ENCODE assay signal across 8 mouse cellular contexts in the genomic region with DNA sequence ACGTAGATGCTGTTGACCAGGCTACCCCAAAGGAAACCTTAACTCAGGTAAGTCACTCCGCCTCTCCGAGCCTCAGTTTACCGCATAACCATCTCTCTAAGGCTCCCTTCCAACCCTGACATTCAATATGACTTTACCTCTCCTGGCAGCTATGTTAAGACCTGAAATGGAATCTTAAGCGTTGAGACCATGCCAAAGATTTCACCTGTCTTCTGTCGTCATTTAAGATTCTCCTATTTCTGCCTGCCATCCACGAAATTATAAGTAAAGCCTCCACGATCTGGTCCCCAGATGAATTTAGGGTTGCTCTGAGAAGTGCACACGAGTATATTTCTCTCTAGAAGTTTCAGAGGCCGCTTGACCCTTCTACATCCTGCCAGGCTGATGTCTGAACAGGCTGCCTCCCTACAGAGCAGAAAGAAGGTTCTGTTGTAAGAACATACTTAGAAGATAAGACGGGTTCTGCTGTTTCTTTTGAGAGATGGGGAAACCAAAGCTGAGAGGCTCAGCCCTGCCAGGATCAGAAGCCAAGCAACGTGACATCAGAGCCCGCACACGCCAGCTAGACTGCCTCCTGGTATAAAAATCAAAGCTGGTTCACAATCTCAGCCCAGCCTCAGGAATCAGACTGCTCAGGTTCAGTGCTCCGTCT. TPM values are rescaled to one million over a fixed set of nuclear protein-coding genes. Genes with fewer than 3 reads are reported as not detected.
DNase-seq lines count a peak whose midpoint lies in the region; ATAC-seq and TF ChIP-seq lines count a peak whose summit lies in the region.

No protein-coding gene starts in this region.

- no peaks in the 10 kb centered on the region for H3K9me3 ChIP-seq in lung, postnatal 0 days (ENCODE audit: low read length)
- H3K9me3 ChIP-seq in heart, embryonic 15.5 days (replicated peaks) = no peaks in the 10 kb centered on the region

- peaks cover 5% of the 10 kb centered on the region; the same call in 1 of the 2 replicates for H3K4me1 ChIP-seq in lung, postnatal 0 days (ENCODE audit: insufficient read depth, low read depth, low read length)
- H3K4me1 ChIP-seq in heart, embryonic 15.5 days (replicated peaks) = peaks cover 19% of the 10 kb centered on the region

- no peaks in the 10 kb centered on the region for H3K36me3 ChIP-seq in lung, postnatal 0 days (ENCODE audit: insufficient read depth, low read length)
- no peaks in the 10 kb centered on the region for H3K36me3 ChIP-seq in heart, embryonic 15.5 days

- H3K4me2 ChIP-seq in lung, postnatal 0 days (replicated peaks; ENCODE audit: low read depth, low read length) = peak overlapping the region; percentile 100
- peak overlapping the region; percentile 98 for H3K4me2 ChIP-seq in heart, embryonic 15.5 days

- peak overlapping the region; percentile 82 for H3K4me3 ChIP-seq in lung, postnatal 0 days (ENCODE audit: low read depth, low read length)
- H3K4me3 ChIP-seq in heart, embryonic 15.5 days = peak overlapping the region; percentile 94

- TF ChIP-seq CTCF in lung, postnatal 0 days (IDR thresholded peaks at IDR 0.05) = no peak

- no peak overlapping the region; the same call in 1 of the 2 replicates for H3K27ac ChIP-seq in lung, postnatal 0 days (ENCODE audit: low read length)
- H3K27ac ChIP-seq in heart, embryonic 15.5 days = peak overlapping the region; percentile 14

- TF ChIP-seq EP300 in lung, postnatal 0 days (IDR thresholded peaks at IDR 0.05) = no peak

- no peaks in the 10 kb centered on the region for H3K27me3 ChIP-seq in lung, postnatal 0 days (replicated peaks; ENCODE audit: insufficient read depth, low read length)
- H3K27me3 ChIP-seq in heart, embryonic 15.5 days = no peaks in the 10 kb centered on the region

- DNase-seq in lung, postnatal 0 days (ENCODE audit: low spot score) = peak; percentile 54
- DNase-seq in lung, postnatal 36 days = no peak
- DNase-seq in cerebellum, postnatal 14 days = peak; percentile 68 to 73
- DNase-seq in frontal cortex, postnatal 10 days (ENCODE audit: low spot score in 2 of 2) = no peak
- DNase-seq in spleen, postnatal 10 days (ENCODE audit: low spot score in 2 of 2) = no peak
- DNase-seq in layer of hippocampus, postnatal 10 days (ENCODE audit: low spot score in 2 of 2) = no peak

- no peak overlapping the region for H3K9ac ChIP-seq in lung, postnatal 0 days (replicated peaks; ENCODE audit: low read depth)
- no peak overlapping the region for H3K9ac ChIP-seq in heart, embryonic 15.5 days

- ATAC-seq in lung, postnatal 0 days = no peak
- no peak for ATAC-seq in heart, embryonic 15.5 days (replicated peaks; ENCODE audit: insufficient number of reproducible peaks, insufficient read depth, low FRiP score, low read depth)
- 0 out of 2 replicates have a peak, but pooled peaks have one; percentile 19 for ATAC-seq in megakaryocyte, adult 5-6 weeks (ENCODE audit: poor library complexity, severe bottlenecking)

- WGBS in lung, postnatal 0 days = 11% methylated on average over 15 of the region's 15 CpGs
- WGBS in heart, embryonic 15.5 days = 14% methylated on average over 15 of the region's 15 CpGs

RNA-seq across cellular contexts. Expression of a gene that starts 24.8 kb away (rescaled TPM):
- 0.15 and 0.18 TPM in 2 replicates for polyA plus RNA-seq in lung, postnatal 0 days (2015; fragmentation: Nextera tagmentation; extraction: Ambion mirVana)
- 0.10 and 0.18 TPM in 2 replicates for polyA plus RNA-seq in heart, embryonic 15.5 days (2015; fragmentation: Nextera tagmentation; extraction: Ambion mirVana)
- 0.16 TPM in 1 of 2 replicates, not detected in the other for total RNA-seq in megakaryocyte, adult 5-6 weeks (2015)
- total RNA-seq in megakaryocyte, adult 5-6 weeks (2017) = 0.33 and 0.37 TPM in 2 replicates
- total RNA-seq in layer of hippocampus, postnatal 10 days (2021) = not detected

RNA-seq across cellular contexts. Expression of a gene that starts 25.4 kb away (rescaled TPM):
- polyA plus RNA-seq in lung, postnatal 0 days (2015; fragmentation: Nextera tagmentation; extraction: Ambion mirVana) = 29.9 and 32.5 TPM in 2 replicates
- 75.6 and 86.4 TPM in 2 replicates for polyA plus RNA-seq in heart, embryonic 15.5 days (2015; fragmentation: Nextera tagmentation; extraction: Ambion mirVana)
- 42.5 and 51.8 TPM in 2 replicates for total RNA-seq in megakaryocyte, adult 5-6 weeks (2015)
- total RNA-seq in megakaryocyte, adult 5-6 weeks (2017) = 61.1 and 62.3 TPM in 2 replicates
- 10 to 100 TPM; 30.2 to 33.7 TPM for total RNA-seq in layer of hippocampus, postnatal 10 days (2021)

Comparison
In these comparisons a context has a peak if more than half of its experiments do, and no peak if none do; other contexts are left out.
1. DNase-seq: peak in lung, postnatal 0 days (single experiment) and cerebellum, postnatal 14 days (2 of 2); none in lung, postnatal 36 days (single experiment), frontal cortex, postnatal 10 days (0 of 2), spleen, postnatal 10 days (0 of 2) and layer of hippocampus, postnatal 10 days (0 of 2).